Mouse (Mus musculus) C2C12 (cell line): ENCODE results near the gene Mup19. TPM values are rescaled to one million over a fixed set of nuclear protein-coding genes. Genes with fewer than 3 reads are reported as not detected.
"Not testable (repeated sequence)": the region's sequence is repeated elsewhere in the genome, so short reads cannot be mapped to it uniquely, and the experiment has no call there.

Experiments used
- H3K27me3 ChIP-seq: one replicate; pipeline ENCODE4 v1.6.1; 2011; ENCODE audit not compliant: control insufficient read depth, insufficient read depth, insufficient read length
- H3K36me3 ChIP-seq: one replicate; pipeline ENCODE4 v1.6.1; 2011; ENCODE audit not compliant: control insufficient read depth, insufficient read depth
- H3K4me3 ChIP-seq: one replicate; pipeline ENCODE4 v1.5.1; 2011; ENCODE audit warnings: mild to moderate bottlenecking, control low read depth; ENCODE audit not compliant: poor library complexity, insufficient read depth, severe bottlenecking
- H3K79me2 ChIP-seq: one replicate; pipeline ENCODE4 v1.6.1; 2011; ENCODE audit not compliant: control insufficient read depth, insufficient read depth
- H3K79me3 ChIP-seq: one replicate; pipeline ENCODE4 v1.6.1; 2011; ENCODE audit warnings: low read depth, control low read depth
- H3ac ChIP-seq: one replicate; pipeline ENCODE3; 2011; ENCODE audit warnings: low read depth; ENCODE audit not compliant: control insufficient read depth, insufficient read length
- CTCF ChIP-seq: IDR thresholded peaks from one replicate; pipeline ENCODE4 v1.5.1; 2011; ENCODE audit not compliant: control insufficient read depth, insufficient read depth, insufficient read length
- polyA plus RNA-seq: library from polyadenylated mRNA; unstranded; fragments of >200 nt; fragmentation: generic; extraction: Trizol; gene quantifications from one replicate; pipeline ENCODE4 v1.2.1, GENCODE M21; 2012; ENCODE audit warnings: missing spikeins

Mup19 gene
- polyA plus RNA-seq, 1 experiment: not detected

DNA sequence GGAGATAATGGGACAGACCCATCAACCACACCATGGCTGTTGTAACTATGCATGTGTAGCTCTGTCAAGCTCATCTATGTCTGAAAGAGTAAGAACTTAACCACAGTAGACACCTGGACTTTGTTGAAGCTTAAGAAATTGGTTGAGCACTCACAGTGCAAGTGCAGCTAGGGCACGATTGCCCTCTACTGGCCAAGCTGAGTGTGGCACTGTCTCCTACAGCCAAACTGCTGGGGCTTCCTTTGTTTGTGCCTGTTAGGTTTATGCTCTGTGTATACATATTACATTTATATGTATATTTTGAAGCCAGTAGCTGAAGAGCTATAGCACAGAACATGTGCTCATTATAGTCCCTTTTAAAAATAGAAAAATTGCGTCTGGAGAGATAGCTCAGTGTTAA, 29.1 kb upstream of the Mup19 start:
- not testable (repeated sequence) for H3K79me3 ChIP-seq, H3K27me3 ChIP-seq, H3K79me2 ChIP-seq, H3K36me3 ChIP-seq, H3K4me3 ChIP-seq, H3ac ChIP-seq
- TF ChIP-seq CTCF: peak; percentile 6

DNA sequence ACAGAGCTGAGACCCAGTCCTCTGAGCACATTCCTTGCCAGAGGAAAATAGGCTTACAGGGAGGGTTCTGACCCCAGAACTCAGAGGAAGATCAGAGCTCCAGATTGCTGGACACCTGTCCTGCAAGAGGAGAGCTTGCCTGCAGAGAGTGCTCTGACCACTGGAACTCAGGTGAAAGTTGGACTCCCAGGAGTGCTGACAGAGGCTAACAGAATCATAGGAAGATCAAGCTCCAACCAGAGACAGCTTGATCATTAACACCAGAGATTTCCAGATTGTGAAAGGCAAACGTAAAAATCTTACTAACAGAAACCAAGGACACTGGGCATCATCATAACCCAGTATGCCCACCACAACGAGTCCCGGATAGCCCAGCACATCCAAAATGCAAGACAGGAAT, 26.9 kb upstream of the Mup19 start:
- not testable (repeated sequence) for H3K79me2 ChIP-seq, H3K4me3 ChIP-seq, H3ac ChIP-seq, H3K79me3 ChIP-seq, H3K36me3 ChIP-seq, H3K27me3 ChIP-seq

DNA sequence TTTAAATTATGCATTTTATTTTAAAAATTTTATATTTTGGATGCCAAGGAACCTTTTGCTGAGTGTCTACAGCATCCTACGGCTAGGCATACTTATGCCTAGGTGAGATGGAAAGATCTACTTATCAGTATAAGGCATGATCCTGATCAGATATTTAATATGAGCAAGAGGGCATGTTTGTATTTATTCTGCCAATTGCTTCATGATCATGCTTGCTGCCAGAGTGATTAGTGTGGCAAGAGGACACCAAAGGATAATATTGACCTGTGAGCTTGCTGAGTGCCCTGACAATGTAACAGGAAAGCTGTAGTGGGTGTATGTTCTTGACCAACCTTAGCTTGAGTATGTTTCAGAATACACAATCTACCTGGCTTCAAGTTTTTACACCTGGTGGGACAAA, 7.6 kb upstream of the Mup19 start:
- H3ac ChIP-seq, H3K79me2 ChIP-seq, H3K79me3 ChIP-seq, H3K27me3 ChIP-seq, H3K36me3 ChIP-seq, H3K4me3 ChIP-seq: not testable (repeated sequence)

DNA sequence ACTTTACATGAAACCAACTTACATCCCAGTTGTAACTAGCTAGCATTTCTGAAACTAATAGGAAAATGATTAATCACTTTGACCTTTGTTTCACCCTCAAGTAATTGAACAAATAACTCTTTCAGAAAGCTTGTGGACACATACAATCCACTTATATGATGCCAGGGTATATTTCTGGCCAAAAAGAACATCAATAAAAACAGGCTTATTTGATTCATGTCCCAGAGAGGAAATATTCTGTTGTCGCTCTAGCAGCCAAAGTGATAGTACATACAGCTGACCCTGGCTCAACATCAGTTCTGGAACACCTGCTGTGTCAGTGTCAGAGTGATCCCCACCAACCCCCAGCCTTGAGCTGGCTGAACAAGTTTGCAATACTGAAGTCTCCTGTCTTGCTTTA, 2.2 kb upstream of the Mup19 start:
- not testable (repeated sequence) for H3K79me3 ChIP-seq, H3K4me3 ChIP-seq, H3ac ChIP-seq, H3K79me2 ChIP-seq, H3K27me3 ChIP-seq, H3K36me3 ChIP-seq

Other genes with a start within 250 kb of the Mup19 start
- not detected for gene Mup17, start 186.4 kb downstream of the Mup19 start, polyA plus RNA-seq
- not detected for gene Mup18, start 108.1 kb downstream of the Mup19 start, polyA plus RNA-seq
- gene Mup5, start 53.0 kb upstream of the Mup19 start, polyA plus RNA-seq: not detected